Mouse (Mus musculus): ENCODE data around the gene Chmp4b. TPM values are rescaled to one million over a fixed set of nuclear protein-coding genes. Genes with fewer than 3 reads are reported as not detected.

The Chmp4b gene
- polyA plus RNA-seq, 1 experiment: 150 TPM

- no peak for TF ChIP-seq POLR2A (IDR thresholded peaks at IDR 0.05; ENCODE audit: low read depth, low read length)
- H3K4me1 ChIP-seq (ENCODE audit: control insufficient read depth, insufficient read depth, low read length): no peaks in the 10 kb centered on the region
- H3K27ac ChIP-seq (ENCODE audit: insufficient read depth, low read length): no peak overlapping the region
- H3K4me3 ChIP-seq (ENCODE audit: insufficient read depth, low read length): no peak overlapping the region
Measured at GRCm38 (mm10) chr2:154615674-154616073, 35.8 kb upstream of the Chmp4b start.

DNA sequence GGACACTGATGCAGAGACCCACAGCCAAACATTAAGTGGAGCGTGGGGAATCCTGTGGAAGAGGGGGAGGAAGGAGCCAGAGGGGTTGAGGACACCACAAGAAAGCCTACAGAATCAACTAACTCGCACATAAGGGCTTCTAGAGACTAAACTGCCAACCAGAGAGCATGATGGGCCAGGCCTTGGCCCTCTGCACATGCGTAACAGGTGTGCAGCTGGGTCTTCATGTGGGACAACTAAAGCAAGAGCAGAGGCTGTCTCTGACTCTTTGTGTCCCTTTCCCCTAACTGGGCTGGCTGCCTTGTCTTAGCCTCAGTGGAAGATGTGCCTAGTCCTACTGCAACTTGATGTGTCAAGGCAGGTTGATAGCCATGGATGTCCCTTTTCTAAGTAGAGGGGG is 34.4 kb upstream of the Chmp4b start:
- Histone ChIP-seq H3K4me3 (ENCODE audit: insufficient read depth, low read length) (no peak overlapping the region), H3K4me1 (ENCODE audit: control insufficient read depth, insufficient read depth, low read length) (no peaks in the 10 kb centered on the region), H3K27ac (ENCODE audit: insufficient read depth, low read length) (no peak overlapping the region)
- no peak for TF ChIP-seq CTCF (IDR thresholded peaks at IDR 0.05; ENCODE audit: borderline replicate concordance, insufficient read depth, low read length)
- no peak for TF ChIP-seq POLR2A (IDR thresholded peaks at IDR 0.05; ENCODE audit: low read depth, low read length)

- TF ChIP-seq POLR2A (IDR thresholded peaks at IDR 0.05; ENCODE audit: low read depth, low read length) (no peak), CTCF (IDR thresholded peaks at IDR 0.05; ENCODE audit: borderline replicate concordance, insufficient read depth, low read length) (no peak)
Measured at GRCm38 (mm10) chr2:154621684-154622083, 29.8 kb upstream of the Chmp4b start.

DNA sequence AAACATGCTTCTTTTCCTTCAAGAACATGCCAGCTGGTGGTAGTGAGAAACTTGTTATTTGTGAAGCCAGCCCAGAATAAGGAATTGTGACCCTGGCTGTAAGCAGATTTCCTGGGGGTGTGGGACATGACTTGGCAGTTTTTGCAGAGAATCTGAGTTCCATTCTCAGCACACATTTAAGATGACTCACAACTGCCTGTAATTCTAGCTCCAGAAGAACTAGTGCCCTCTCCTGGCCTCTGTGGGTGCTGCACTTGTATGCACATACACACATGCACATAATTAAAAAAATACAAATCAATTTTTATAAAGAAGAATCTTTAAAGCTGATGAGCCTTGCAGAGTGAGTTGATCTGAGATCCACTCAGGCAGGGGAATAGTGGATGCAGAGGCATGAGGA is 27.4 kb upstream of the Chmp4b start:
- TF ChIP-seq POLR2A (IDR thresholded peaks at IDR 0.05; ENCODE audit: low read depth, low read length) (no peak), CTCF (IDR thresholded peaks at IDR 0.05; ENCODE audit: borderline replicate concordance, insufficient read depth, low read length) (no peak)
- H3K4me3 ChIP-seq (ENCODE audit: insufficient read depth, low read length): no peak overlapping the region
- H3K4me1 ChIP-seq (ENCODE audit: control insufficient read depth, insufficient read depth, low read length): no peaks in the 10 kb centered on the region
- H3K27ac ChIP-seq (ENCODE audit: insufficient read depth, low read length): no peak overlapping the region

More at GRCm38 (mm10) chr2:154621684-154622083, 29.8 kb upstream of the Chmp4b start:
- no peaks in the 10 kb centered on the region for H3K4me1 ChIP-seq (ENCODE audit: control insufficient read depth, insufficient read depth, low read length)
- H3K4me3 ChIP-seq (ENCODE audit: insufficient read depth, low read length): no peak overlapping the region
- no peak overlapping the region for H3K27ac ChIP-seq (ENCODE audit: insufficient read depth, low read length)

- Histone ChIP-seq H3K4me3 (ENCODE audit: insufficient read depth, low read length) (no peak overlapping the region), H3K4me1 (ENCODE audit: control insufficient read depth, insufficient read depth, low read length) (no peaks in the 10 kb centered on the region), H3K27ac (ENCODE audit: insufficient read depth, low read length) (no peak overlapping the region)
- TF ChIP-seq CTCF (IDR thresholded peaks at IDR 0.05; ENCODE audit: borderline replicate concordance, insufficient read depth, low read length) (no peak), POLR2A (IDR thresholded peaks at IDR 0.05; ENCODE audit: low read depth, low read length) (no peak)
Measured at GRCm38 (mm10) chr2:154630531-154630930, 21.0 kb upstream of the Chmp4b start.

- Histone ChIP-seq H3K4me3 (ENCODE audit: insufficient read depth, low read length) (no peak overlapping the region), H3K27ac (ENCODE audit: insufficient read depth, low read length) (no peak overlapping the region), H3K4me1 (ENCODE audit: control insufficient read depth, insufficient read depth, low read length) (no peaks in the 10 kb centered on the region)
- no peak for TF ChIP-seq POLR2A (IDR thresholded peaks at IDR 0.05; ENCODE audit: low read depth, low read length)
- no peak for TF ChIP-seq CTCF (IDR thresholded peaks at IDR 0.05; ENCODE audit: borderline replicate concordance, insufficient read depth, low read length)
Measured at GRCm38 (mm10) chr2:154632203-154632780, 19.2 kb upstream of the Chmp4b start.

- no peak overlapping the region for H3K4me3 ChIP-seq (ENCODE audit: insufficient read depth, low read length)
- no peak for TF ChIP-seq CTCF (IDR thresholded peaks at IDR 0.05; ENCODE audit: borderline replicate concordance, insufficient read depth, low read length)
- no peak for TF ChIP-seq POLR2A (IDR thresholded peaks at IDR 0.05; ENCODE audit: low read depth, low read length)
- H3K4me1 ChIP-seq (ENCODE audit: control insufficient read depth, insufficient read depth, low read length): no peaks in the 10 kb centered on the region
- no peak overlapping the region for H3K27ac ChIP-seq (ENCODE audit: insufficient read depth, low read length)
Measured at GRCm38 (mm10) chr2:154633039-154633742, 18.3 kb upstream of the Chmp4b start.

GRCm38 (mm10) chr2:154633876-154634644 is 17.4 kb upstream of the Chmp4b start:
- TF ChIP-seq CTCF (IDR thresholded peaks at IDR 0.05; ENCODE audit: borderline replicate concordance, insufficient read depth, low read length) (no peak), POLR2A (IDR thresholded peaks at IDR 0.05; ENCODE audit: low read depth, low read length) (no peak)
- H3K4me3 ChIP-seq (ENCODE audit: insufficient read depth, low read length): no peak overlapping the region
- no peak overlapping the region for H3K27ac ChIP-seq (ENCODE audit: insufficient read depth, low read length)
- H3K4me1 ChIP-seq (ENCODE audit: control insufficient read depth, insufficient read depth, low read length): no peaks in the 10 kb centered on the region

- TF ChIP-seq POLR2A (IDR thresholded peaks at IDR 0.05; ENCODE audit: low read depth, low read length): no peak
- no peak for TF ChIP-seq CTCF (IDR thresholded peaks at IDR 0.05; ENCODE audit: borderline replicate concordance, insufficient read depth, low read length)
- Histone ChIP-seq H3K4me3 (ENCODE audit: insufficient read depth, low read length) (no peak overlapping the region), H3K27ac (ENCODE audit: insufficient read depth, low read length) (no peak overlapping the region)
Measured at GRCm38 (mm10) chr2:154635826-154636225, 15.7 kb upstream of the Chmp4b start.

GRCm38 (mm10) chr2:154638521-154638920 is 13.0 kb upstream of the Chmp4b start:
- Histone ChIP-seq H3K27ac (ENCODE audit: insufficient read depth, low read length) (no peak overlapping the region), H3K4me3 (ENCODE audit: insufficient read depth, low read length) (no peak overlapping the region), H3K4me1 (ENCODE audit: control insufficient read depth, insufficient read depth, low read length) (no peaks in the 10 kb centered on the region)
- no peak for TF ChIP-seq POLR2A (IDR thresholded peaks at IDR 0.05; ENCODE audit: low read depth, low read length)
- TF ChIP-seq CTCF (IDR thresholded peaks at IDR 0.05; ENCODE audit: borderline replicate concordance, insufficient read depth, low read length): no peak

More at GRCm38 (mm10) chr2:154635826-154636225, 15.7 kb upstream of the Chmp4b start:
- no peaks in the 10 kb centered on the region for H3K4me1 ChIP-seq (ENCODE audit: control insufficient read depth, insufficient read depth, low read length)
